Mouse (Mus musculus) liver, adult 2 months (tissue): ENCODE results near the gene Ptprb.

Experiments
- CTCF ChIP-seq: fragments of 200-500 bp; IDR thresholded peaks from 2 replicates; pipeline ENCODE4 v1.5.1; 2011; ENCODE audit warnings: low read depth, low read length, control low read depth
- POLR2A ChIP-seq: fragments of 200-500 bp; IDR thresholded peaks from 2 replicates; pipeline ENCODE4 v1.6.1; 2011; ENCODE audit warnings: low read length, control low read depth; ENCODE audit not compliant: insufficient read depth; ENCODE audit errors: extremely low read depth

GRCm38 (mm10) chr10:116291153-116291755 lies 15.9 kb downstream of the Ptprb start:
- TF ChIP-seq CTCF (no peak), POLR2A (no peak)
